Mouse (Mus musculus): ENCODE results near the gene Chd5. TPM values are rescaled to one million over a fixed set of nuclear protein-coding genes. Genes with fewer than 3 reads are reported as not detected.

Gene Chd5
- total RNA-seq (2017) = 0.20 TPM in 1 of 2 replicates, not detected in the other

GRCm38 (mm10) chr4:152338419-152339292, at the start of gene Chd5:
Gene Chd5, plus strand, starts transcription at chr4:152338651.
- ATAC-seq (replicated peaks in 1 of 2; ENCODE audit: insufficient read depth in 1 of 2, low FRiP score in 2 of 2, low TSS enrichment in 1 of 2, low read depth in 1 of 2, poor library complexity in 2 of 2, severe bottlenecking in 2 of 2) = no peak

DNA sequence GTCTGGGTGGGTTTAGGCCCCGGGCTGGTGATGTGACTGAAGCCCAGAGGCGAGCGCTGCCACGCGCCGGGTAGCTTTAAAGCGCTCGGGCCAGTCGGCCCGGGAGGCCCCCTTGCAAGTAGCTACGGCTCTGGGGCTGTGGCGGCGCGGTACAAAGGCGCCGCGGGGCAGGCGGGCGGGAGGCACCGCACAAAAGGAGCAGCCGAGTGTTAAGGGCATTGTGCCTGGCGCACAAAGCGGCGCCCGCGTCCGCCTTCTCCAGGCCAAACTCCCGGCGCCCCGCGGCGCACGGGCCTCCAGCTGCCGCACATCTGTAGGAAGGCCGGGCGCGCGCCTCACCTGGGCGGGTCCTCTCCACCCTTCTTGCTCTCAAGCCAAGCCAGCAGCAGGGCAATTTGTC, 48.1 kb upstream of the Chd5 start:
- no peak for ATAC-seq (replicated peaks in 1 of 2; ENCODE audit: insufficient read depth in 1 of 2, low FRiP score in 2 of 2, low TSS enrichment in 1 of 2, low read depth in 1 of 2, poor library complexity in 2 of 2, severe bottlenecking in 2 of 2)

DNA sequence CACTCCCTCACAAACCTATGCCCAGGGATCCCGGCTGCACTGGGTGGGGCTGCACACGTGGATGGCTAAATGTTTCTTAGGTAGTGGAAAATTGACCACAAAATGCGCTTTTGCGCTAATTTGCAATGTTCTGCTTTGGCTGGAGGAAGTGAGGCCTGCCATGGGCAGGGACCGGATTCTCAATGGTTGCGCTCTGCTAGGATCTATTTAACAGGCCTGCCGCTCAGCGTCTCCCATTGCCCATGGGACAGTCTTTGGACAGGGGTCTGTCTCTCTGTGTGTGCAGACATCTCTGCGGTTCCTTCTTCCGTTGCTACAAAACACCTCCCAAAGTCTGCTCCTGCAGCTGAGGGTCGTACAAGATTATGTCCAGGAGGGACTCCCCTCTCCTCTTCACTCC, 47.5 kb upstream of the Chd5 start:
- ATAC-seq (replicated peaks in 1 of 2; ENCODE audit: insufficient read depth in 1 of 2, low FRiP score in 2 of 2, low TSS enrichment in 1 of 2, low read depth in 1 of 2, poor library complexity in 2 of 2, severe bottlenecking in 2 of 2) = no peak

DNA sequence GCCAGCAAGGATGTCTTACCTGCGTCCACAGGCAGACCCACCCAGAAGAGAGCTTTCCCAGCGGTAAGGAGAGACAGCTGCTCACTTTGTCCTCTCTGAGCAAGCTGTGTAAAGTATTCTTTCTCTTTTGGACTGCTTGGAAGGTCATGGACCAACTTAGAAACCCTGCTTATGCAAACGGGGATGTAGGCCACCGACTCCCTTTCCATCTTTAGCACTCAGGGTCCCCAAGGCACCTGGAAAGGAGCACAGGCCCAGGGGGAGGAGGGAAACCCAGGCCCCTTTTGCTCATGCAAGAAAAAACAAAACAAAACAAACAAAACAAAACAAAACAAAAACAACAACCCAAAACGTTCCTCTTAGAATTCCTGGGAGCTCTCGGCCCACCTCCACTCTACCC, 46.9 kb upstream of the Chd5 start, which contains the start of gene Hes3:
Gene Hes3, minus strand, starts transcription at position 101 of the 400 bp plus-strand sequence.
- no peak for ATAC-seq (replicated peaks in 1 of 2; ENCODE audit: insufficient read depth in 1 of 2, low FRiP score in 2 of 2, low TSS enrichment in 1 of 2, low read depth in 1 of 2, poor library complexity in 2 of 2, severe bottlenecking in 2 of 2)

GRCm38 (mm10) chr4:152292102-152292765, 46.2 kb upstream of the Chd5 start:
- no peak for ATAC-seq (replicated peaks in 1 of 2; ENCODE audit: insufficient read depth in 1 of 2, low FRiP score in 2 of 2, low TSS enrichment in 1 of 2, low read depth in 1 of 2, poor library complexity in 2 of 2, severe bottlenecking in 2 of 2)

DNA sequence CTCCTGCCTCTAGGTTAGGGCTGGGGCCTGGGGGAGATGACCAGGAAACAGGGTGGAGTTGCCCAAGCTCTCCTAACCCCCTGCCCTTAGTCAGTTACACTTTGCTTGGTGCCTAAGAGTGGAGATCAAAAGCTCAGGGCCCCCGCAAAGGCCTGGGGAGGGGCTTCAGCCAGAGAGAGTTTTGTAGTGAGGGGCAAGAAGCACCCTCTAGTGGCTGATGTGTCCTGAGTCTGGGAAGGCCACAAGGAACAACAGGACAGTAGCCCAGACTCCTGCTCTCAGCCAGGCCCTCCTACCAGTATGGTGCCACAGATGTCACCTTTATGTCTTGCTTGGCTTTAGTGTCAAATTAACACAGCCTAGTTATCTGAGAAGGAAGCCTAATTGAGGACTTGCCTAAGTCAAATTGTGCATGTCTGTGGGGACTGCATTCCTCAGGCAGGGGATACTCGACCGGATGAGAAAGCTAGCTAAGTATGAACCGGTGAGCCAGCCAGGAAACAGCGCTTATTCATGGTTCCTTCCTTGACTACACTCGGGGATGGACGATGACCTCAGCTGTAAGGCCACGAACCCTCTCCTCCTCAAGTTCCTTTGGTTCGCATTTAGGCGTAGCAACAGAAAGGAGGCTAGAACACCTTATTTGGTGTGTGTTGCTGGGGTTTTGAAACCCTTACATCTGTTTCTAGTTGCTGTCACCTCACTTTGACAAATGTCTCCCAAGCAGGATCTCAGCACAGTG, 44.1 kb upstream of the Chd5 start:
- no peak for ATAC-seq (replicated peaks in 1 of 2; ENCODE audit: insufficient read depth in 1 of 2, low FRiP score in 2 of 2, low TSS enrichment in 1 of 2, low read depth in 1 of 2, poor library complexity in 2 of 2, severe bottlenecking in 2 of 2)

DNA sequence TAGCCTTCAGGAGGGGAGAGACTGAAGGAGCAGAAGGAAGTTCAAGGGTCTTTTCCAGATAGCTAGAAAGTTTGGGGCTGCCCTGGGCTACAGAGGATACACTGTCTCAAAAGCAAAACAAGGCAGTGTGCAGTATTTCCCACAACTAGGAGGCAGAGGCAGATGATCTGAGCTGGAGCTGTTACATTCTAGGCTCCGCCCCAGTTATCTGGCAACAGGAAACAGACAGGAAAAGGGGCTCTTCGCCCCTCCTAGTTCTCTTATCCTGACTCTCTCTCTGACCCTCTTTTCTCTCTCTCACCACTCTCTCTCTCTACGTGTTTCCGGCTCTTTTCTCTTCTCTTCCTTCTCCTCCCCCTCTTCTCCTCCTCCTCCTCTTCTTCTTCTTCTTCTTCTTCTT, 42.5 kb upstream of the Chd5 start:
- no peak for ATAC-seq (replicated peaks in 1 of 2; ENCODE audit: insufficient read depth in 1 of 2, low FRiP score in 2 of 2, low TSS enrichment in 1 of 2, low read depth in 1 of 2, poor library complexity in 2 of 2, severe bottlenecking in 2 of 2)

GRCm38 (mm10) chr4:152296371-152296770, 42.1 kb upstream of the Chd5 start:
- no peak; a peak in 1 of 4 replicates for ATAC-seq (replicated peaks in 1 of 2; ENCODE audit: insufficient read depth in 1 of 2, low FRiP score in 2 of 2, low TSS enrichment in 1 of 2, low read depth in 1 of 2, poor library complexity in 2 of 2, severe bottlenecking in 2 of 2)

GRCm38 (mm10) chr4:152296874-152297861, 41.3 kb upstream of the Chd5 start, which contains the start of gene Icmt:
Gene Icmt, plus strand, starts transcription at chr4:152297227.
- ATAC-seq (replicated peaks in 1 of 2; ENCODE audit: insufficient read depth in 1 of 2, low FRiP score in 2 of 2, low TSS enrichment in 1 of 2, low read depth in 1 of 2, poor library complexity in 2 of 2, severe bottlenecking in 2 of 2) = peak; percentile 82 to 87

GRCm38 (mm10) chr4:152298836-152299235, 39.6 kb upstream of the Chd5 start:
- no peak for ATAC-seq (replicated peaks in 1 of 2; ENCODE audit: insufficient read depth in 1 of 2, low FRiP score in 2 of 2, low TSS enrichment in 1 of 2, low read depth in 1 of 2, poor library complexity in 2 of 2, severe bottlenecking in 2 of 2)

DNA sequence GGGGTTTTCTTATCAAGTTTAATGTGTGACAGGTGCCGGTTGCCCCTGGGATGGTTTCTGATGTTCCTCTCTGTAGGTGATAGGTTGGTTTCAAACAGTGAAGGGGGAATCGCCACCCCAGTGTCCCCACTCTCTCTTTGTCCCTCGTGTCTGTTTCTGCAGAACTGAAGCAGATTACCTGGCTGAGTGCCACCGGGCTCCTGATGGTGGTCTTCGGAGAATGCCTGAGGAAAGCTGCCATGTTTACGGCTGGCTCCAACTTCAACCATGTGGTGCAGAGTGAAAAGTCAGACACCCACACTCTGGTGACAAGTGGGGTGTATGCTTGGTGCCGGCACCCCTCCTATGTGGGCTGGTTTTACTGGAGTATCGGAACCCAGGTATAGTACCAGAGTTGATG, 38.1 kb upstream of the Chd5 start:
- no peak for ATAC-seq (replicated peaks in 1 of 2; ENCODE audit: insufficient read depth in 1 of 2, low FRiP score in 2 of 2, low TSS enrichment in 1 of 2, low read depth in 1 of 2, poor library complexity in 2 of 2, severe bottlenecking in 2 of 2)

DNA sequence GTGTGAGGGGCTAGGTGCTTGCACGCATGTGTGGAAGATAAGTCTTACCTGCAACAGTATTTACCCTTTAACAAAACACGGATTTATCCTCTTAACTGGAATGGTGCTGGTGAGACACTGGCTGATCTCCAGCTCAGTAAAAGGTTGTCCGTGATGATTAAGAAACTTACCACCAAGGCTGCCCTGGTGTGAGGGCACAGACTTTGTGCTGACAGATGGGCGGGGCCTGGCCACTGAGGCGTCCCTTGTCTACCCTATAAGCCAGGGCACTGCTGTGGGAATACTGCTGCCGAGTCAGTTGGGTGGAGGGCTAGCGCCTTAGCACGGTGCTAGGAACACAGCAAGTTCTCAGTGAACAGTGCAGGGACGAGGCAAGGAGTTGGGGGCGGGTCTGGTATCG, 36.4 kb upstream of the Chd5 start:
- no peak for ATAC-seq (replicated peaks in 1 of 2; ENCODE audit: insufficient read depth in 1 of 2, low FRiP score in 2 of 2, low TSS enrichment in 1 of 2, low read depth in 1 of 2, poor library complexity in 2 of 2, severe bottlenecking in 2 of 2)

DNA sequence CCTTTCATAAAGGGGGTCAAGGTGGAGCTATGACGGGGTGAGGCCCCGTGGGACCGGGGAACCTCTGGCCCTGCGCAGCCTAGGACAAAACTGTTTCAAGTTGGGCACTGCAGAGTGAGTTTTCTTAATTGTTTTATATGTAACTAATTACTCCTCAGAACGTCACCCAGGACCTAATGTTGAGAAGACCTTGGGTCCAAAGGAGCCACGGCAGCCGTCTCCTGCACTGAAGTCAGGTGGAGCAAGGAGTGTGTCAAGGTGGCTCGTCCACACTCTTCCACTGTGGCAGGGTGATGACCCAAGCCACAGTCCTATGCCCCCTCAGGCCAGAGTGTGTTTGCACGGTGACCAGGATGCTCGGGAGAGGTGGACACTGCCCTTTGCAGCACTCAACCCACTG, 35.3 kb upstream of the Chd5 start:
- no peak for ATAC-seq (replicated peaks in 1 of 2; ENCODE audit: insufficient read depth in 1 of 2, low FRiP score in 2 of 2, low TSS enrichment in 1 of 2, low read depth in 1 of 2, poor library complexity in 2 of 2, severe bottlenecking in 2 of 2)

- ATAC-seq (replicated peaks in 1 of 2; ENCODE audit: insufficient read depth in 1 of 2, low FRiP score in 2 of 2, low TSS enrichment in 1 of 2, low read depth in 1 of 2, poor library complexity in 2 of 2, severe bottlenecking in 2 of 2) = no peak
Observed at GRCm38 (mm10) chr4:152304685-152305084, 33.8 kb upstream of the Chd5 start.

DNA sequence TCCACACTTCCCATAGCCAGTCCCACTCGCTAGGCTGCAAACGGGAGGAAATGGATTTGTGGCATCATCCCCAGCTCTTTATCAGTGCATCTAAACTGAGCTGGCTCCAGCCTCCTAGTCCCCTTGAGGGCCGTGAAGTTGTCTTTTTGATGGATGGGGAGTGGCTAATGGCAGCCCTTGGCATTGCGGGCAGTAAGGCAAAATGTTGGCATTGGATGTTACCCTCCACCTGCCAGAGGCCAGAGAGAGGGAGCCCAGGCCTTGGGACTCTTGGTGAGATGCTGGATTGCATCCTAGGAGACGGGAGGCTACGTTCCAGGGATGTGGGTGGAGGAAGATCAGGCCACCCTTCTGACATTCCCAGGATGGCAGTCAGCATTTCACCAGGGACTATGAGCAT, 32.5 kb upstream of the Chd5 start:
- no peak for ATAC-seq (replicated peaks in 1 of 2; ENCODE audit: insufficient read depth in 1 of 2, low FRiP score in 2 of 2, low TSS enrichment in 1 of 2, low read depth in 1 of 2, poor library complexity in 2 of 2, severe bottlenecking in 2 of 2)

GRCm38 (mm10) chr4:152307542-152307941, 30.9 kb upstream of the Chd5 start:
- ATAC-seq (replicated peaks in 1 of 2; ENCODE audit: insufficient read depth in 1 of 2, low FRiP score in 2 of 2, low TSS enrichment in 1 of 2, low read depth in 1 of 2, poor library complexity in 2 of 2, severe bottlenecking in 2 of 2) = no peak

DNA sequence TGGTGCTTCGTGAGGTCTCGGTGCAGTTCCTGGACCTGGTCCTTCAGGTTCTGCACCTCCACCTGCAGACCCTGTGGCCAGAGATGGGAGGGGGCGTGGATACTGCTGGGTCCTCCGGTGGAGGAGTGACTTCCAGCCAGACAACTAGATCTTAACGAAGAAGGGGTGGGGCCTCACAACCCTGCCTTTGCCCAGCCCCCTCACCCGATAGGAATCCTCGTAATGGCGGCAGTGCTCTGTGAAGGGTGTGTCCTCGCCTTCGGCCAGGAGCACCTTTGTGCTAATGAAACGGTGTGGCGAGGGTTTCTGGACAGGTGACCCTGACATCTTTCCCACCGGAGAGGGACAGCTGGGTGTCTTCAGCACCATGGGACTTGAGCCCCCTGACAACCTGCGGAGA, 26.3 kb upstream of the Chd5 start:
- ATAC-seq (replicated peaks in 1 of 2; ENCODE audit: insufficient read depth in 1 of 2, low FRiP score in 2 of 2, low TSS enrichment in 1 of 2, low read depth in 1 of 2, poor library complexity in 2 of 2, severe bottlenecking in 2 of 2) = no peak
